Mouse (Mus musculus) kidney, postnatal 25 days (tissue): ENCODE measurements around the gene Skap1.
A peak's percentile ranks its signal among the peaks of the same experiment; 100 is the strongest.
"Not testable (repeated sequence)": the region's sequence is repeated elsewhere in the genome, so short reads cannot be mapped to it uniquely, and the experiment has no call there.

Source experiments
- DNase-seq, 2 experiments: peaks; one replicate each; pipeline ENCODE4 v3.0.0; 2021; ENCODE audit warnings: mixed read lengths in 2 of 2

Skap1 gene

GRCm38 (mm10) chr11:96703813-96704212 lies 239.4 kb downstream of the Skap1 start:
- DNase-seq: no peak

GRCm38 (mm10) chr11:96711268-96711667 lies 246.9 kb downstream of the Skap1 start:
- DNase-seq: peak; percentile 23 to 46

GRCm38 (mm10) chr11:96711670-96712069 lies 247.3 kb downstream of the Skap1 start:
- no peak for DNase-seq

GRCm38 (mm10) chr11:96713210-96714005 lies 249.0 kb downstream of the Skap1 start:
- DNase-seq: no peak

- no peak for DNase-seq
Measured at GRCm38 (mm10) chr11:96714011-96714410, 249.6 kb downstream of the Skap1 start.

GRCm38 (mm10) chr11:96715168-96715567 lies 250.8 kb downstream of the Skap1 start:
- DNase-seq: not testable (repeated sequence)

GRCm38 (mm10) chr11:96718609-96719008 lies 254.2 kb downstream of the Skap1 start:
- DNase-seq: no peak

GRCm38 (mm10) chr11:96725833-96726232 lies 261.4 kb downstream of the Skap1 start:
- DNase-seq: no peak

GRCm38 (mm10) chr11:96728577-96728976 lies 264.2 kb downstream of the Skap1 start:
- no peak for DNase-seq

GRCm38 (mm10) chr11:96729462-96729861 lies 265.1 kb downstream of the Skap1 start:
- no peak for DNase-seq

GRCm38 (mm10) chr11:96730327-96730726 lies 265.9 kb downstream of the Skap1 start:
- DNase-seq: no peak

- no peak for DNase-seq
Measured at GRCm38 (mm10) chr11:96732657-96733056, 268.3 kb downstream of the Skap1 start.

- peak; percentile 70 to 79 for DNase-seq
Measured at GRCm38 (mm10) chr11:96735908-96736307, 271.5 kb downstream of the Skap1 start.

GRCm38 (mm10) chr11:96736361-96736760 lies 272.0 kb downstream of the Skap1 start:
- peak in 1 of 2 experiments; percentile 58 for DNase-seq

- peak in 1 of 2 experiments; percentile 31 for DNase-seq
Measured at GRCm38 (mm10) chr11:96737673-96738471, 273.5 kb downstream of the Skap1 start.

- no peak for DNase-seq
Measured at GRCm38 (mm10) chr11:96740796-96741195, 276.4 kb downstream of the Skap1 start.

- peak in 1 of 2 experiments; percentile 17 for DNase-seq
Measured at GRCm38 (mm10) chr11:96741995-96742394, 277.6 kb downstream of the Skap1 start.

- no peak for DNase-seq
Measured at GRCm38 (mm10) chr11:96743000-96743399, 278.6 kb downstream of the Skap1 start.

GRCm38 (mm10) chr11:96743891-96744290 lies 279.5 kb downstream of the Skap1 start:
- DNase-seq: no peak

GRCm38 (mm10) chr11:96746648-96747047 lies 282.3 kb downstream of the Skap1 start:
- DNase-seq: no peak

- DNase-seq: no peak
Measured at GRCm38 (mm10) chr11:96747555-96747954, 283.2 kb downstream of the Skap1 start.

- no peak for DNase-seq
Measured at GRCm38 (mm10) chr11:96755298-96755697, 290.9 kb downstream of the Skap1 start.

GRCm38 (mm10) chr11:96757421-96757820 lies 293.0 kb downstream of the Skap1 start:
- DNase-seq: no peak

GRCm38 (mm10) chr11:96758402-96758801 lies 294.0 kb downstream of the Skap1 start:
- no peak for DNase-seq
